Mouse (Mus musculus) T-helper 1 cell (primary cell): ENCODE measurements around the gene Ptprn2.

ENCODE experiments used
- in situ Hi-C: fragments of 300-600 bp; cut with MboI, MseI; formaldehyde crosslinking; loops from one replicate; pipeline ENCODE4 v1.15.1; 2025; ENCODE audit warnings: high pct_unique_total_duplicates

The Ptprn2 gene

GRCm38 (mm10) chr12:116485591-116486403 lies at the start of gene Ptprn2:
TSS of gene Ptprn2 (plus strand) at chr12:116485720.
- in situ Hi-C loops, result no loop called here

- in situ Hi-C loops, result no loop called here
Observed at GRCm38 (mm10) chr12:116436125-116436524, 49.4 kb upstream of the Ptprn2 start.

GRCm38 (mm10) chr12:116438591-116438990 lies 46.9 kb upstream of the Ptprn2 start:
- in situ Hi-C loops, result no loop called here

- in situ Hi-C loops, result no loop called here
Observed at GRCm38 (mm10) chr12:116442184-116442583, 43.3 kb upstream of the Ptprn2 start.

GRCm38 (mm10) chr12:116449536-116449935 lies 36.0 kb upstream of the Ptprn2 start:
- in situ Hi-C loops, result no loop called here

GRCm38 (mm10) chr12:116460379-116461065 lies 25.0 kb upstream of the Ptprn2 start:
- in situ Hi-C loops, result no loop called here

- in situ Hi-C loops, result no loop called here
Observed at GRCm38 (mm10) chr12:116467030-116467429, 18.5 kb upstream of the Ptprn2 start.

GRCm38 (mm10) chr12:116468348-116468747 lies 17.2 kb upstream of the Ptprn2 start:
- in situ Hi-C loops, result no loop called here

- in situ Hi-C loops, result no loop called here
Observed at GRCm38 (mm10) chr12:116469096-116469495, 16.4 kb upstream of the Ptprn2 start.

GRCm38 (mm10) chr12:116473264-116473663 lies 12.3 kb upstream of the Ptprn2 start:
- in situ Hi-C loops, result no loop called here

- in situ Hi-C loops, result no loop called here
Observed at GRCm38 (mm10) chr12:116473761-116474160, 11.8 kb upstream of the Ptprn2 start.

GRCm38 (mm10) chr12:116474676-116475075 lies 10.8 kb upstream of the Ptprn2 start:
- in situ Hi-C loops, result no loop called here

GRCm38 (mm10) chr12:116478771-116479170 lies 6.7 kb upstream of the Ptprn2 start:
- in situ Hi-C loops, result no loop called here

- in situ Hi-C loops, result no loop called here
Observed at GRCm38 (mm10) chr12:116481921-116482320, 3.6 kb upstream of the Ptprn2 start.

- in situ Hi-C loops, result no loop called here
Observed at GRCm38 (mm10) chr12:116483581-116483980, 1.9 kb upstream of the Ptprn2 start.

GRCm38 (mm10) chr12:116484991-116485390 lies 529 bp upstream of the Ptprn2 start:
- in situ Hi-C loops, result no loop called here

- in situ Hi-C loops, result no loop called here
Observed at GRCm38 (mm10) chr12:116486404-116486730, 847 bp downstream of the Ptprn2 start.

GRCm38 (mm10) chr12:116488836-116489235 lies 3.3 kb downstream of the Ptprn2 start:
- in situ Hi-C loops, result no loop called here

GRCm38 (mm10) chr12:116490575-116491356 lies 5.2 kb downstream of the Ptprn2 start:
- in situ Hi-C loops, result loop anchor here (5.0 kb wide), 1 partner anchor 117 kb away; no protein-coding TSS in a partner anchor

GRCm38 (mm10) chr12:116498666-116499065 lies 13.1 kb downstream of the Ptprn2 start:
- in situ Hi-C loops, result no loop called here

- in situ Hi-C loops, result no loop called here
Observed at GRCm38 (mm10) chr12:116500652-116501051, 15.1 kb downstream of the Ptprn2 start.

GRCm38 (mm10) chr12:116512482-116512881 lies 27.0 kb downstream of the Ptprn2 start:
- in situ Hi-C loops, result loop anchor here (5.0 kb wide), 1 partner anchor 80 kb away; no protein-coding TSS in a partner anchor
